ENCODE assay signal across 8 mouse cellular contexts in the genomic region with DNA sequence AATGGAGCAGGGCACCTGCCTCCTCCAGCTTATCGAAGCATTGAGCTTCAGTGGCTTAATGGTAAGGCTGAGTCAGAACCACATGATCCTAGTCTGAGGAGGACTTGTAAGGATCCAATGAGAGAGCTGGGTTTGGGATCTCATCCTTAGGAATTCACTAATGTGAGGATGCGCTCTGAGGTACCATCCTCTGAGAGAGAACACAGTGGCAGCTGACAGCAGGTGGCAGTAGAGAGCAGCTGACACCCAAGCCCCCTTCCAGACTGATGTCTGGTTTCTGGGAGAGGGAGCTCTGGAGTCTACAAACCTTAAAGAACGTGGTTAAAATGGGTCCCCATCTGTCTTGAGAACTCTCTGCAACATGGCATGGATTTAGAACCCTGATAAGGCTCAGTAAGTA.
DNase-seq lines count a peak whose midpoint lies in the region; ATAC-seq and TF ChIP-seq lines count a peak whose summit lies in the region.

No protein-coding gene starts in this region.

- H3K36me3 ChIP-seq in heart, embryonic 11.5 days (ENCODE audit: control insufficient read depth, insufficient read depth, low read length), result no peaks in the 10 kb centered on the region
- H3K36me3 ChIP-seq in kidney, embryonic 15.5 days, result no peaks in the 10 kb centered on the region
- no peaks in the 10 kb centered on the region for H3K36me3 ChIP-seq in stomach, postnatal 0 days (ENCODE audit: control insufficient read depth, insufficient read depth, low read length)

- peaks cover 3% of the 10 kb centered on the region; the same call in 1 of the 2 replicates for H3K4me1 ChIP-seq in heart, embryonic 11.5 days (ENCODE audit: control insufficient read depth, insufficient read depth, low read length)
- no peaks in the 10 kb centered on the region for H3K4me1 ChIP-seq in embryonic fibroblast, embryonic 13.5 days (ENCODE audit: control insufficient read depth, insufficient read depth, low read length)
- no peaks in the 10 kb centered on the region for H3K4me1 ChIP-seq in kidney, embryonic 15.5 days
- H3K4me1 ChIP-seq in stomach, postnatal 0 days (replicated peaks; ENCODE audit: control insufficient read depth, insufficient read depth), result no peaks in the 10 kb centered on the region

- 31% methylated on average over 3 of the region's 3 CpGs for WGBS in heart, embryonic 11.5 days (ENCODE audit: insufficient replicate concordance)
- 32% methylated on average over 3 of the region's 3 CpGs for WGBS in kidney, embryonic 15.5 days
- WGBS in stomach, postnatal 0 days, result 28% methylated on average over 3 of the region's 3 CpGs

- no peak overlapping the region for H3K27ac ChIP-seq in heart, embryonic 11.5 days (ENCODE audit: low read depth, low read length)
- H3K27ac ChIP-seq in embryonic fibroblast, embryonic 13.5 days (ENCODE audit: insufficient read depth, low read length), result no peak overlapping the region
- H3K27ac ChIP-seq in kidney, embryonic 15.5 days, result no peak overlapping the region
- H3K27ac ChIP-seq in stomach, postnatal 0 days (replicated peaks), result no peak overlapping the region

- H3K27me3 ChIP-seq in heart, embryonic 11.5 days (ENCODE audit: control insufficient read depth, insufficient read depth, low read length), result peaks cover 8% of the 10 kb centered on the region; the same call in 1 of the 2 replicates
- 0 out of 2 replicates have a peak, but pooled peaks cover 7% of the 10 kb centered on the region for H3K27me3 ChIP-seq in kidney, embryonic 15.5 days
- no peaks in the 10 kb centered on the region for H3K27me3 ChIP-seq in stomach, postnatal 0 days (ENCODE audit: control insufficient read depth, insufficient read depth, low read length)

- intact Hi-C loops in heart, postnatal 10 days (cut with DNase I), result loop anchor here (1.0 kb wide), 2 partner anchors 34 to 205 kb away; no protein-coding TSS in a partner anchor

- no peak for TF ChIP-seq POLR2A in embryonic fibroblast, embryonic 13.5 days (IDR thresholded peaks at IDR 0.05; ENCODE audit: low read depth, low read length)

- H3K9me3 ChIP-seq in heart, embryonic 11.5 days (replicated peaks; ENCODE audit: control insufficient read depth, low read length), result no peaks in the 10 kb centered on the region
- H3K9me3 ChIP-seq in kidney, embryonic 15.5 days (replicated peaks), result no peaks in the 10 kb centered on the region
- H3K9me3 ChIP-seq in stomach, postnatal 0 days (ENCODE audit: control insufficient read depth, low read length), result no peaks in the 10 kb centered on the region

- no peak overlapping the region for H3K4me3 ChIP-seq in heart, embryonic 11.5 days (ENCODE audit: low read depth, low read length)
- H3K4me3 ChIP-seq in embryonic fibroblast, embryonic 13.5 days (ENCODE audit: insufficient read depth, low read length), result no peak overlapping the region
- H3K4me3 ChIP-seq in kidney, embryonic 15.5 days (replicated peaks), result no peak overlapping the region
- no peak overlapping the region for H3K4me3 ChIP-seq in stomach, postnatal 0 days (ENCODE audit: low read depth, low read length)

- DNase-seq in heart, postnatal 10 days, result peak; percentile 40 to 64
- DNase-seq in B cell, adult 2 months, result peak; percentile 12 to 19
- DNase-seq in adrenal gland, adult 18-20 months (ENCODE audit: low spot score in 2 of 2), result peak; percentile 60 to 62
- peak; percentile 57 for DNase-seq in lung, postnatal 10 days
- peak; percentile 40 for DNase-seq in stomach, postnatal 0 days (ENCODE audit: low spot score)

- ATAC-seq in heart, embryonic 11.5 days (replicated peaks; ENCODE audit: insufficient number of reproducible peaks, low FRiP score, low TSS enrichment), result no peak
- 0 out of 2 replicates have a peak, but pooled peaks have one; percentile 46 for ATAC-seq in kidney, embryonic 15.5 days (replicated peaks; ENCODE audit: low FRiP score)
- no peak for ATAC-seq in stomach, postnatal 0 days (ENCODE audit: low FRiP score, low TSS enrichment)

- no peak overlapping the region for H3K4me2 ChIP-seq in heart, embryonic 11.5 days
- H3K4me2 ChIP-seq in kidney, embryonic 15.5 days, result no peak overlapping the region
- H3K4me2 ChIP-seq in stomach, postnatal 0 days (replicated peaks; ENCODE audit: low read depth), result no peak overlapping the region

- H3K9ac ChIP-seq in heart, embryonic 11.5 days (ENCODE audit: low read depth, low read length), result no peak overlapping the region
- H3K9ac ChIP-seq in kidney, embryonic 15.5 days, result no peak overlapping the region
- no peak overlapping the region for H3K9ac ChIP-seq in stomach, postnatal 0 days (ENCODE audit: low read length)

- no peak for TF ChIP-seq EP300 in stomach, postnatal 0 days (optimal IDR thresholded peaks at IDR 0.05)

- peak; percentile 84 for TF ChIP-seq CTCF in embryonic fibroblast, embryonic 13.5 days (IDR thresholded peaks at IDR 0.05; ENCODE audit: borderline replicate concordance, insufficient read depth, low read length)
- peak; percentile 85 for TF ChIP-seq CTCF in stomach, postnatal 0 days (IDR thresholded peaks at IDR 0.05; ENCODE audit: low read depth)
